Mouse (Mus musculus): ENCODE results near the gene Pcdh20.

GRCm38 (mm10) chr14:88470495-88471434, at the start of gene Pcdh20:
- TF ChIP-seq CTCF (IDR thresholded peaks at IDR 0.05; ENCODE audit: low read depth) (no peak), EP300 (IDR thresholded peaks at IDR 0.05; ENCODE audit: low read depth) (no peak)

Data from liver, postnatal 0 days (tissue).